In the genomic region with DNA sequence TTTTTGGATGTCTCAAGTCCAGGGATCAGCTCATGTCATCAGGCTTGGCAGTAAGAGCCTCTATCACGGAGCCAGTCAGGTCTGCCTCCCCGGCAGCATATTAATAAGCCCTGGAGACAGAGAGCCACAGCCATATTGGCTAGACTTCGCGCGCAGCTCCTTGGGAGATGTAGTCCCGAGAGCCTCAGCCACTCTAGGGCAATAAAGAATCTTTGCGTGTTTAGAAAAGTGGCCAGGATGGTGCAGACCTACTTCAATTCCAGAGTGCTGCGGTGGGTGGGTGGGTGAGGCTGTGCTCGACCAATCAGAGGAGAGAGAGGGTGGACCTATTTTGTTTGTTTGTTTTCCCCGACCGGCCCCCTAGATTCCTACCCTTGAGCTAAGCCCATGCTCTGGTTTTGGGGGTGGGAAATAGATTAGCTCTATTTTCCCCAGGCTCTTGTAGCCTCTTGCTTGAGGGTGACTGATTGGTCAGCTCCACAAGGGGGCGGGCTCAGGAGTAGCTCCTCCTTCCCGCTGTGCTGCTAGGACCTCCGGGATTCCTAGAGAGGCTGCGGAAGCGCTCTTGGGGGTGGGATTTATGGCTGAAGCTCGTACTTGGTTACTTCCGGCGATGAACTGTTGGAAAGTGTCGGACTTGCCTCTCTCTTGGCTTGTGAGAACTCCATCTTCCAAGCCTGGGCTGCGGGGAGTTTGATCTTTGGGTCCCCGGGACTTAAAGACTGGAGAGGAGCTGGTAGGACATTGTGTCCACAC, we compare ENCODE assay signal across 8 mouse cellular contexts. TPM values are rescaled to one million over a fixed set of nuclear protein-coding genes. Genes with fewer than 3 reads are reported as not detected.
DNase-seq lines count a peak whose midpoint lies in the region; ATAC-seq and TF ChIP-seq lines count a peak whose summit lies in the region.

A gene (plus strand): TSS at position 627 of the 756 bp plus-strand sequence.

- H3K27ac ChIP-seq in hindbrain, embryonic 13.5 days = peak within 1 kb of the TSS; percentile 91

- ATAC-seq in Patski = peak; percentile 92
- peak; percentile 95 for ATAC-seq in hindbrain, embryonic 13.5 days (ENCODE audit: low FRiP score)

- H3K4me2 ChIP-seq in hindbrain, embryonic 13.5 days = peak within 1 kb of the TSS; percentile 57

- WGBS in hindbrain, embryonic 13.5 days = under 1% methylated on average over 22 of the region's 22 CpGs

- CTCF ChIA-PET in Patski (lab: Charles Lee) = interaction anchor here (0.9 to 1.8 kb wide), 4 partner anchors 9 to 22 kb away, joined by 3 to 5 read pairs (median 4); no protein-coding TSS in a partner anchor

- POLR2A ChIA-PET in Patski (lab: Charles Lee) = interaction anchor here (0.6 to 3.4 kb wide), 4 partner anchors 10 to 28 kb away, joined by 3 to 16 read pairs (median 4); a partner anchor contains a TSS

- H3K4me1 ChIP-seq in hindbrain, embryonic 13.5 days (replicated peaks) = peaks cover 36% of the 10 kb centered on the region

- DNase-seq in Patski (ENCODE audit: low read depth, low spot score) = peak; percentile 99
- peak; percentile 98 to 99 for DNase-seq in cerebellum, postnatal 14 days
- peak; percentile 96 to 98 for DNase-seq in frontal cortex, postnatal 14 days (ENCODE audit: low spot score in 2 of 2)
- DNase-seq in layer of hippocampus, postnatal 25 days (ENCODE audit: extremely low spot score in 1 of 2, low spot score in 1 of 2) = peak; percentile 91 to 93
- DNase-seq in lung, postnatal 25 days (ENCODE audit: low spot score) = peak; percentile 99
- DNase-seq in retina, embryonic 14.5 days (ENCODE audit: low spot score) = peak; percentile 99
- DNase-seq in thymus, postnatal 4 days = peak; percentile 97

- peak within 1 kb of the TSS; percentile 57 for H3K4me3 ChIP-seq in hindbrain, embryonic 13.5 days

- peaks cover 19% of the 10 kb centered on the region for H3K36me3 ChIP-seq in hindbrain, embryonic 13.5 days

- TF ChIP-seq CTCF in Patski (IDR thresholded peaks at IDR 0.05) = no peak

- H3K27me3 ChIP-seq in Patski = no peaks in the 10 kb centered on the region
- H3K27me3 ChIP-seq in hindbrain, embryonic 13.5 days = no peaks in the 10 kb centered on the region

- H3K9me3 ChIP-seq in hindbrain, embryonic 13.5 days = no peaks in the 10 kb centered on the region

- in situ Hi-C loops in Patski (cut with MboI; ENCODE audit: low pct_unique_long_range_greater_than_20kb) = no loop called here

- peak within 1 kb of the TSS; percentile 69 for H3K9ac ChIP-seq in hindbrain, embryonic 13.5 days

RNA-seq across cellular contexts. Expression of the gene that starts here (rescaled TPM):
- 14.0 TPM for polyA plus RNA-seq in Patski (2021)
- 14.8 and 17.1 TPM in 2 replicates for polyA plus RNA-seq in hindbrain, embryonic 13.5 days (2015; fragmentation: Nextera tagmentation; extraction: Ambion mirVana)
- total RNA-seq in layer of hippocampus, postnatal 25 days (2021) = 10 to 100 TPM; 11.8 to 12.5 TPM

Comparison
In these comparisons a context has a peak if more than half of its experiments do, and no peak if none do; other contexts are left out.
1. Peak in every context shown above with its lines: DNase-seq, ATAC-seq, H3K4me3 ChIP-seq and H3K27ac ChIP-seq.